Mouse (Mus musculus): Measurements from ENCODE around the gene Kdelc1. TPM values are rescaled to one million over a fixed set of nuclear protein-coding genes. Genes with fewer than 3 reads are reported as not detected.
A peak's percentile ranks its signal among the peaks of the same experiment; 100 is the strongest.

Kdelc1 gene
- total RNA-seq (2015) = 9.6 and 11.1 TPM in 2 replicates
- total RNA-seq (2017) = 5.4 and 9.9 TPM in 2 replicates

DNA sequence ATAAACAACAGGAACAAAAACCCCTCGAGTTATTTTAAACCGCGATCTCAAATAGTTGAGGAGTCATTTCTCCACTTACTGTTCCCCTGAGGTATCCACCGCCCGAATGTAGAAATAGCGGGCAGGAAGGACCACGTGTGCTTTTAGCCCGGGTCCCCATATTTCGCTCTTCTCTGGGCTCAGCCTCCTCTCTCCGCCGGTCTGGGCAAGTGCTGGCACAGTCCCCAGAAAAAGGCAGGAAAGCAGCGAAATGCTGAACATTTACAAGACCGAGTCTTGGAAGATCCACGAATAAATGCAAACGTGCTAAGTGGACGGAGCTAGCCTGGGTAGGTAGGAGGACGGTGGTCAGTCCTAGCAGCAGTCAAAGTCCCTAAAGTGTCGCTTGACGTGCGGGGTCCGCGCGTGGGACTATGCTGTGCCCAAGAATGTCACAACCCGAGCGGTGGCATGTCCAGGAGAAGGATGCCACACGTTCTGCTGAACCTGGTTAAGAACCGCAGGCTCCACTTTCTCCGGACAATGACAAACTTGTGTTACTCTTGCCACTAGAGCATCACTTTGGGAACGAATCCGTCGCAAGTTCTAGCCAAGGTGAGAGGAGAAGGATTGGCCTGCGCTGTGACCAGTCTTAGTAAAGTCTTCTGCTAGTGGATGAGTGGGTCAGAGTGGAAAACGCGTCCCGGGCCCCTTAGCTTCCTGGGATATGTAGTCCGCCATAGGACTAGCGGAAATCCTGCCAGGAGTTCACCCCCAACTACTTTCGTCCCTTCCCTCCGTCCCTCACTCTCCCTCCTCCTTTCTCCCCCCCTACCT is at the start of gene Kdelc1, which contains the start of gene Bivm:
Gene Kdelc1, minus strand, starts transcription at position 570 of the 816 bp plus-strand sequence.
Gene Bivm, plus strand, starts transcription at position 719 of the 816 bp plus-strand sequence.
- peak; percentile 79 for ATAC-seq (ENCODE audit: poor library complexity, severe bottlenecking)

- ATAC-seq (ENCODE audit: poor library complexity, severe bottlenecking) = no peak
Measured at GRCm38 (mm10) chr1:44167859-44168383, 49.3 kb upstream of the Kdelc1 start.

- ATAC-seq (ENCODE audit: poor library complexity, severe bottlenecking) = peak; percentile 71
Measured at GRCm38 (mm10) chr1:44162389-44162788, 43.8 kb upstream of the Kdelc1 start.

DNA sequence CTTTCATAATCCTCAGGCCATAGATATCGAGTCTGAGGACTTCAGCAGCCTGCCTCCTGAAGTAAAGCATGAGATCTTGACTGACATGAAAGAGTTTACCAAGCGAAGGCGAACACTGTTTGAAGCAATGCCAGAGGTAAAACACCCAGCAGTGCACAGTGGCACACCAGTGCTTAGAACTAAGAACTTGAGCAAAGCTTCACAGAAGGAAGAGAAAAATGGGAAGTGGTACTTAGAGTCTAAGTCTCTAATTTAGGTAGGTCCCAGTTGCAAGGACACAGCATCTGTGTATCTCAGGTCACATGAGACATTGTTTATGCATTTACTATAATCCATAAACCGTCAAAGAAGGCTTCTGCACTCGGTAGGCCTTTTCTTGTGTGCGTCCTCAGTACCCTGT is 43.2 kb upstream of the Kdelc1 start:
- peak; percentile 63; the same call in 1 of the 2 replicates for ATAC-seq (ENCODE audit: poor library complexity, severe bottlenecking)

- peak; percentile 38; the same call in 1 of the 2 replicates for ATAC-seq (ENCODE audit: poor library complexity, severe bottlenecking)
Measured at GRCm38 (mm10) chr1:44158317-44158716, 39.7 kb upstream of the Kdelc1 start.

DNA sequence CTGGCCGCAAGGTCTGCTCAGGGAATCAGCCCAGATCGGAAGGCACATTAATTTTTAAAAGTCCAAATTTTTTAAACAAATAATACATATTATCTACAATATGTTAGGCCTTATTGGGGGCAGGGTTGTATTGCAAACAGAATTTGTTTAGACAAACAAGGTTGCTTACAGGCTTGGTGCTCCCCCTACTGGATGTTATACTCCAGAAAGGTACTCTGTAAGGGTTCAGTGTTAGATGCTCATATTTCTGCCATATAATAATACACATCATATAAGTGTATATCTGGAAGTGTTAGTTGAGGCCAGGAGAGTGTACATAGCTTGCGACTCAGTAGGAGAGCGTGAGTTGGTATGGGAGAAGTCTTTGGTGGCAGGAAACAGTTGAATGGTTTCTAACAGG is 36.7 kb upstream of the Kdelc1 start:
- peak; percentile 33; the same call in 1 of the 2 replicates for ATAC-seq (ENCODE audit: poor library complexity, severe bottlenecking)

DNA sequence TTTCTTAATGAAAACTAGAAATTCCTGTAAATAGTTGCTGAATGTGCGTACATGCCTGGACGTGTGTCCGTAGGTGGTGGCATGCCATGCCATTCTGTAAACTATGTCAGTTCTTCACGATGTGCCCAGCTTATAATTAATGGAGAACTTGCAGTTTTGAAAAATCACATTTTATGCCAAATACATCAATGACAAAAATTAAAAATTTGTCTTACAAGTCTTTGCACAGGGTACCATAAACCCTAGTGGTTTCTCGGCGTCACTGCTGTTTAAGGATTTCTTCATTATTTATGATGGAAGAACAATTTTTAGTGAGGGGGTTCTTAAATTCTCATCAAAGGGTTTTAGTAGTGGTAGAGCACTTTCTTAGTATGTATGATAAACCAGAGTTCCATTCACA is 30.1 kb upstream of the Kdelc1 start:
- ATAC-seq (ENCODE audit: poor library complexity, severe bottlenecking) = no peak

GRCm38 (mm10) chr1:44147563-44148381 is 29.2 kb upstream of the Kdelc1 start, which contains the start of gene Ercc5:
Gene Ercc5 (plus strand): TSS chr1:44147744.
- ATAC-seq (ENCODE audit: poor library complexity, severe bottlenecking) = peak; percentile 98

DNA sequence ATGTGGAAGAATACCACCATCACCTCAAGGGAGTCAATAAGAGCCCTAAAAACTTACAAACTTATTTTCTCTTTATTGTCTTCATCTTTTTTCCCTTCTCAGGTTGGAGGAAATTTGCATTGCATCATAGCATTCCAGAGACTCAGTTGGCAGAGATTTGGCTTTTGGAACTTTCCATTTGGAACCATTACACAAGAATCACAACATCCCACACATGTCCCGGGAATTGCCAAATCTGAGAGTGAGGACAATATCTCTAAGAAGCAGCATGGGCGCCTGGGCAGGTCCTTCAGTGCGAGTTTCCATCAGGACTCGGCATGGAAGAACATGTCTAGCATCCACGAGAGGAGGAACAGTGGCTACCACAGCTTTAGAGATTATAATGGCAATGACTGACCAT is 24.1 kb upstream of the Kdelc1 start:
- ATAC-seq (ENCODE audit: poor library complexity, severe bottlenecking) = no peak

DNA sequence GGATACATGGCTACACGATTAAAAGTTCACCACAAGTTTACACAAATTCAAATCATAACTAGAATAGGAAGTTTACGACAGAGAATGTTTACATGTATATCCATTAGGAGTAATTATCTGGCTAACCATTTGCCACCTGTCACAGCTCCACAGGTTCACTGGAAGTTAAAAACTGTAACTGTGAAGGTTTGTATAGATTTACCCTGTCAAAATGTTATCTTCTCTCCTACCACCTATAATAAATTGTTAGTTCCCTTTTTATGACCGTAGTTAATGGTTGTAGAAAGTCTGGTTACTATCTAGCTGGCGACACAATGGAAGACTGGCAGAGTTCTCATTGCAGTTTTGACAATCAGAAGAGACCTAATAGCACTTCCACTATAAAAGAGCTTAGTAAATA is 21.6 kb upstream of the Kdelc1 start:
- ATAC-seq (ENCODE audit: poor library complexity, severe bottlenecking) = no peak

DNA sequence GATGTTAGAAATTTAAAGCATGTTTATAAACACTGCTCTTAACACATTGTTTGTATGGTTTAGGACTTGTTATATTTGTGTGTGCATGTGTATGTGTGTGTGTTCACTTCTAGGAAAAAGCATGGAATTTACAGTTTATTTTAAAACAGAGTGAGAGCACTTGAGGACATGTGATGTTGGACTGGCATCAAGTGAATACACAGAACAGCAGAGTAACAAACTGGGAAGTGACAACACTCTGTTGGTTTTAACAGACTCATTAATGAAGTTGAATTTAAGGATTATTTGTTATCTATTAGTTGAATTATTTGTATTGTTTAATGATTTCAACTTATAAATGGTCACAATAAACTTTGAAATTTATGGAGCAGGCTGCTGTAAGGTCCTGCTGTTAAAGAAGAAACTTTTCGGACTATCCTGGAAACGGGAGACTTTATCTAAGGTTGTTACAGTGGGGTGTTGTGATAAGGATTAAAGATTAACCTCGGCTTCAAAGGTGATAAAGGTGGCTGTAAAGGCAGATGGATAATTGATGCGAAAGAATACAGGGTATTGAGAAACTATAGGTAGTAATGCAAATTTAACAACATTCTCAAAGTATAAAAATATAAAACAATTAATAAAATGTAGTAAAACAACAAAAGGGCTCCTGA is 11.4 kb upstream of the Kdelc1 start:
- ATAC-seq (ENCODE audit: poor library complexity, severe bottlenecking) = no peak

DNA sequence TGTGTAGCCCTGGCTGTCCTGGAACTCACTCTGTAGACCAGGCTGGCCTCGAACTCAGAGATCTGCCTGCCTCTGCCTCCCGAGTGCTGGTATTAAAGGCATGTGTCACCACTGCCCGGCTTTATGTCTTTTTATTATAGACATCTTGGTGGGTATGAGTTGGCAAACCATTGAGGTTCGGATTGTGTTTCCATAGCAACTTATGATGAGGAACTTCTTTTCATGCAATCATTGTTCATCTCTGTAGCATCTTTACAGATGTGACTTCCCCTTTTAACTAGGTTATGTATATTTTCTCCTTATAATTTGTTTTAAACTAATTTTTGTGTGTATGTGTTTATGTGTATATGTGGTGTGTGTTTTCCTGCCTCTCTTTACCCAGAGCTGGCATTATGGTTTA is 7.0 kb upstream of the Kdelc1 start:
- ATAC-seq (ENCODE audit: poor library complexity, severe bottlenecking) = peak; percentile 57

GRCm38 (mm10) chr1:44122256-44122655 is 3.6 kb upstream of the Kdelc1 start:
- ATAC-seq (ENCODE audit: poor library complexity, severe bottlenecking) = peak; percentile 40

DNA sequence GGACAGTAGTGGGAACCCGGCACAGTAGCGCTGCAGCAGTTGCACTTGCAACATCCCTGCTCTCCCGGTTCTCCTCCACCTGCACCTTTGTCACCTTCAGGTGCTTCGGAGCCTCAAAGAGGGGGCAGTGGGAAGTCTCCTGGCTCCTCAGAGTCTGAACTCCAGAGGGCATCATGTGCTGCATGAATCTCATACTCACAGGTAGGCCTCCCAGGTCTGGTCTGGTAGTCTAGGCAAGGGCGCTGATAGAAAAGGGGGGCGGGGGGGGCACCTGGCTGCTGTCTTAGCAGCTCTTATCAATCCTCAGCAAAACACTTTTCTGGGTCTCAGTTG is 1.4 kb upstream of the Kdelc1 start:
- ATAC-seq (ENCODE audit: poor library complexity, severe bottlenecking) = no peak

DNA sequence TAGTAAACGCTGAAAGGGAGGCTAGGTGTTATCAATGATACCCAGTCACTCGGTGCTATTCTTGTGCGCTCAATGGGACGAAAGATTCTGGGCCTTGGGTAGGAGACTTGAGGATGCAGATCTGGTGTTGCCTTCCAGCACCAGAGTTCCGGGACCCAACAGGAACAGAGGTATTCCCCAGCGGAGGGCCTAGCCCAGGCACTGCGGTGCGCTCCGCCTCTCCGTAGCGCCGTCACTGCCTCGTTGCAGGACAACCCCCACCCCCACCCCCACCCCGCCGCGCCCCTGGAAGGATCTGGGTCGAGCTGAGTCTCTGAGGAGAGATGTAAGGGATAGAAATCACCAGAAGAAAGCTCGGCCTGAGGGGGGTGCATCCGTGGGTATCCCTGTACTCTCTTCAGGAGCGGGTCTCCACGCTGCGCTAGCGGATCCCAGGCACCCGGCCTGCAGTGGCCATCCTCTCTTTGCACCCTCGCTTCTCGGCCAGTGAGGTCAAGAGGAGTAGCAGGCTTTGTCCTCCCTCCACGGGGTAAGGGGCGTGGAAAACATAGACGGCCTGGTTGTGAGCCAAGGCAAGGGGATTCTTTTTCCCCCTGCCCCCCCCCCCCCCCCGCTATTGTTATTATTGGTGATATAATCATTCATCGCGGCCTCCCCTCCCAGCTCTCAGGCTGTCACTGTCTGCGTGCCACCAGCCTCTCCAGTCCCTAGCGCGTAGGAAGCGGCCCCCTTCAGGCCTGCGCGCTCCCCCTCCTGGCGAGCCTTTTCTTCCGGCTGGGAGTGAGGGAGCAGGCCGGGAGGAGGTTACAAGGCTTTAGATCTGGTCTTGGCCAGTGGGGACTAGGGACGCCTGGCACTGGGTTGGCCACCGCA is 829 bp upstream of the Kdelc1 start:
- peak; percentile 61 for ATAC-seq (ENCODE audit: poor library complexity, severe bottlenecking)

GRCm38 (mm10) chr1:44117571-44117970 is 1.0 kb downstream of the Kdelc1 start:
- no peak for ATAC-seq (ENCODE audit: poor library complexity, severe bottlenecking)

- ATAC-seq (ENCODE audit: poor library complexity, severe bottlenecking) = no peak
Measured at GRCm38 (mm10) chr1:44102939-44103338, 15.7 kb downstream of the Kdelc1 start.

DNA sequence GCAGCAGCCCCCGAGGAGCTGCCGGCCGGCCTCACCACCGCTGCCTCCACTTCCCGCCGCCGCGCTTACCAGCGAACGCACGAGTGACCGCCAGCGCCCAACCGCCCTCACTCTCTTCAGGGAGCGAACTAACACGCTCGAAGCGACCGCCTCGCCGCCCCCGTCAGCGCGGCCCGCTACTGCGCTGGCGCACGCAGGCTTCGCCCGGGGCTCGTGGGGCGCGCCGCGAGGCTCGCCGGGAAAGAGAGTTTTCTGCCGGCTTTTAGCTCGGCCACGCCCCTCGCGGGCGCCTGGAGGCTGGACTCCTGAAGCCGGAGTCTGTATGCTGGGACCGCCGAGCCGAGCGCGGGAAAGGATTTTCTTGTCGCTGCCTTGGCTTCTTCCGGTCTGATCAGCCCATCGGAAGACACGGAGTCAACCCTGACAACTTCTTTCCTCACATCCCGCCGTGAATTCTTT is 16.3 kb downstream of the Kdelc1 start, which contains the start of gene Tex30:
Gene Tex30, minus strand, starts transcription at position 183 of the 459 bp plus-strand sequence.
- ATAC-seq (ENCODE audit: poor library complexity, severe bottlenecking) = peak; percentile 94

GRCm38 (mm10) chr1:44101448-44102225 is 17.0 kb downstream of the Kdelc1 start:
- ATAC-seq (ENCODE audit: poor library complexity, severe bottlenecking) = peak; percentile 59

All from megakaryocyte, adult 5-6 weeks (primary cell).